13 mouse cellular contexts compared by ENCODE assay signal in genomic region chr10:80297526-80298133, GRCm38 (mm10). TPM values are rescaled to one million over a fixed set of nuclear protein-coding genes. Genes with fewer than 3 reads are reported as not detected.
DNase-seq lines count a peak whose midpoint lies in the region; ATAC-seq lines count a peak whose summit lies in the region.
"Had no signal": no experiment of that assay in that cellular context is flagged by ENCODE, and none has a peak within 500 bp of the region (broad histone marks: within the 10 kb centered on the region; RNA-seq: fewer than 3 reads in every experiment).

No protein-coding gene starts in this region.

- no peak overlapping the region for H3K4me3 ChIP-seq in heart, embryonic 13.5 days
- H3K4me3 ChIP-seq in embryonic facial prominence, embryonic 10.5 days: 0 out of 2 replicates have a peak overlapping the region, but pooled peaks have one; percentile 8
- 0 out of 2 replicates have a peak overlapping the region, but pooled peaks have one; percentile 2 for H3K4me3 ChIP-seq in hindbrain, embryonic 11.5 days (ENCODE audit: low read depth, low read length)
- H3K4me3 ChIP-seq in midbrain, embryonic 16.5 days (ENCODE audit: low read depth, low read length): no peak overlapping the region
- H3K4me3 ChIP-seq: erythroblast, embryonic 14.5 days had no signal

- H3K4me1 ChIP-seq in heart, embryonic 13.5 days: peaks cover 53% of the 10 kb centered on the region
- H3K4me1 ChIP-seq in embryonic facial prominence, embryonic 10.5 days: peaks cover 92% of the 10 kb centered on the region
- peaks cover 34% of the 10 kb centered on the region for H3K4me1 ChIP-seq in hindbrain, embryonic 11.5 days (replicated peaks; ENCODE audit: control insufficient read depth, insufficient read depth, low read length)
- peaks cover 51% of the 10 kb centered on the region for H3K4me1 ChIP-seq in midbrain, embryonic 16.5 days (ENCODE audit: control insufficient read depth, insufficient read depth, low read length)

- peak overlapping the region; percentile 8; the same call in 1 of the 2 replicates for H3K9ac ChIP-seq in heart, embryonic 13.5 days
- H3K9ac ChIP-seq in hindbrain, embryonic 11.5 days (ENCODE audit: low read depth, low read length): peak overlapping the region; percentile 15; the same call in 1 of the 2 replicates
- H3K9ac ChIP-seq in midbrain, embryonic 16.5 days (ENCODE audit: low read depth, low read length): peak overlapping the region; percentile 79

- H3K27ac ChIP-seq in heart, embryonic 13.5 days (replicated peaks): no peak overlapping the region
- H3K27ac ChIP-seq in embryonic facial prominence, embryonic 10.5 days (replicated peaks): no peak overlapping the region
- peak overlapping the region; percentile 36; the same call in 1 of the 2 replicates for H3K27ac ChIP-seq in hindbrain, embryonic 11.5 days (ENCODE audit: low read depth, low read length)
- H3K27ac ChIP-seq in midbrain, embryonic 16.5 days (ENCODE audit: low read length): peak overlapping the region; percentile 99

- no peak for DNase-seq in heart, adult 8-10 months (ENCODE audit: low spot score)
- no peak for DNase-seq in embryonic facial prominence, embryonic 10.5 days (ENCODE audit: low spot score)
- no peak for DNase-seq in hindbrain, embryonic 11.5 days (ENCODE audit: low spot score)
- DNase-seq in lung, postnatal 4 days: no peak
- no peak for DNase-seq in testis, postnatal 14 days (ENCODE audit: low spot score)
- no peak for DNase-seq in ovary, postnatal 36 days (ENCODE audit: low spot score)
- DNase-seq: adrenal gland, postnatal 25 days; kidney, postnatal 10 days; thymus, adult 18-20 months had no signal

- ATAC-seq in heart, embryonic 13.5 days (ENCODE audit: extremely low read depth, insufficient number of reproducible peaks, low FRiP score, low TSS enrichment): no peak
- no peak for ATAC-seq in hindbrain, embryonic 11.5 days (ENCODE audit: low FRiP score)
- ATAC-seq in midbrain, embryonic 16.5 days: no peak

- H3K27me3 ChIP-seq in heart, embryonic 13.5 days (replicated peaks): peaks cover 63% of the 10 kb centered on the region
- H3K27me3 ChIP-seq in embryonic facial prominence, embryonic 10.5 days (replicated peaks; ENCODE audit: low read depth, poor library complexity, severe bottlenecking): peaks cover 64% of the 10 kb centered on the region
- H3K27me3 ChIP-seq in hindbrain, embryonic 11.5 days (ENCODE audit: control insufficient read depth, insufficient read depth, low read length): peaks cover 3% of the 10 kb centered on the region; the same call in 1 of the 2 replicates
- H3K27me3 ChIP-seq in midbrain, embryonic 16.5 days (ENCODE audit: control insufficient read depth, insufficient read depth, low read depth, low read length): no peaks in the 10 kb centered on the region

- 50% methylated on average over 8 of the region's 8 CpGs for WGBS in heart, embryonic 13.5 days
- 71% methylated on average over 8 of the region's 8 CpGs for WGBS in embryonic facial prominence, embryonic 10.5 days
- 80% methylated on average over 8 of the region's 8 CpGs for WGBS in hindbrain, embryonic 11.5 days
- 61% methylated on average over 8 of the region's 8 CpGs for WGBS in midbrain, embryonic 16.5 days

- peaks cover 21% of the 10 kb centered on the region for H3K36me3 ChIP-seq in heart, embryonic 13.5 days
- peaks cover 24% of the 10 kb centered on the region for H3K36me3 ChIP-seq in embryonic facial prominence, embryonic 10.5 days (replicated peaks)
- peaks cover 10% of the 10 kb centered on the region for H3K36me3 ChIP-seq in hindbrain, embryonic 11.5 days (ENCODE audit: control insufficient read depth, insufficient read depth, low read length)
- peaks cover 14% of the 10 kb centered on the region for H3K36me3 ChIP-seq in midbrain, embryonic 16.5 days (ENCODE audit: control insufficient read depth, insufficient read depth, low read length)

- no peak overlapping the region for H3K4me2 ChIP-seq in heart, embryonic 13.5 days
- no peak overlapping the region for H3K4me2 ChIP-seq in hindbrain, embryonic 11.5 days (replicated peaks; ENCODE audit: low read depth, low read length)
- H3K4me2 ChIP-seq in midbrain, embryonic 16.5 days (ENCODE audit: low read length): peak overlapping the region; percentile 95
- H3K4me2 ChIP-seq: liver, embryonic 11.5 days had no signal

- H3K9me3 ChIP-seq in heart, embryonic 13.5 days: no peaks in the 10 kb centered on the region
- no peaks in the 10 kb centered on the region for H3K9me3 ChIP-seq in embryonic facial prominence, embryonic 10.5 days
- no peaks in the 10 kb centered on the region for H3K9me3 ChIP-seq in hindbrain, embryonic 11.5 days (ENCODE audit: control insufficient read depth, low read length)
- H3K9me3 ChIP-seq in midbrain, embryonic 16.5 days (replicated peaks; ENCODE audit: control insufficient read depth, low read length, poor library complexity, severe bottlenecking): no peaks in the 10 kb centered on the region

RNA-seq across cellular contexts. Expression of gene Apc2, which starts 1.9 kb away (rescaled TPM):
- polyA plus RNA-seq in heart, embryonic 13.5 days (2015; fragmentation: Nextera tagmentation; extraction: Ambion mirVana): 0.90 and 0.94 TPM in 2 replicates
- total RNA-seq in heart, adult 8-10 months (2022): 1 to 10 TPM; 2.2 to 3.1 (median 2.2) TPM
- polyA plus RNA-seq in embryonic facial prominence, embryonic 10.5 days (2016; fragmentation: Nextera tagmentation; extraction: Ambion mirVana): 11.8 and 12.6 TPM in 2 replicates
- polyA plus RNA-seq in hindbrain, embryonic 11.5 days (2014; fragmentation: Nextera tagmentation; extraction: Ambion mirVana): 74.4 and 101 TPM in 2 replicates
- 172 and 205 TPM in 2 replicates for polyA plus RNA-seq in midbrain, embryonic 16.5 days (2015; fragmentation: Nextera tagmentation; extraction: Ambion mirVana)
- polyA plus RNA-seq: erythroblast, embryonic 14.5 days had no signal

RNA-seq across cellular contexts. Expression of gene Rps15, which starts 5.4 kb away (rescaled TPM):
- polyA plus RNA-seq in heart, embryonic 13.5 days (2015; fragmentation: Nextera tagmentation; extraction: Ambion mirVana): 621 and 687 TPM in 2 replicates
- 100 to 1,000 TPM; 763 to 919 (median 846) TPM for total RNA-seq in heart, adult 8-10 months (2022)
- polyA plus RNA-seq in embryonic facial prominence, embryonic 10.5 days (2016; fragmentation: Nextera tagmentation; extraction: Ambion mirVana): 1,079 and 1,119 TPM in 2 replicates
- polyA plus RNA-seq in hindbrain, embryonic 11.5 days (2014; fragmentation: Nextera tagmentation; extraction: Ambion mirVana): 798 TPM in 2 replicates
- polyA plus RNA-seq in midbrain, embryonic 16.5 days (2015; fragmentation: Nextera tagmentation; extraction: Ambion mirVana): 465 and 476 TPM in 2 replicates

RNA-seq across cellular contexts. Expression of gene 2310011J03Rik, which starts 22.7 kb away (rescaled TPM):
- polyA plus RNA-seq in heart, embryonic 13.5 days (2015; fragmentation: Nextera tagmentation; extraction: Ambion mirVana): 36.0 and 36.6 TPM in 2 replicates
- total RNA-seq in heart, adult 8-10 months (2022): 10 to 100 TPM; 14.3 to 19.8 (median 16.3) TPM
- polyA plus RNA-seq in embryonic facial prominence, embryonic 10.5 days (2016; fragmentation: Nextera tagmentation; extraction: Ambion mirVana): 53.7 and 56.2 TPM in 2 replicates
- 32.9 and 34.9 TPM in 2 replicates for polyA plus RNA-seq in hindbrain, embryonic 11.5 days (2014; fragmentation: Nextera tagmentation; extraction: Ambion mirVana)
- 21.9 and 26.7 TPM in 2 replicates for polyA plus RNA-seq in midbrain, embryonic 16.5 days (2015; fragmentation: Nextera tagmentation; extraction: Ambion mirVana)

RNA-seq across cellular contexts. Expression of gene Pcsk4, which starts 31.7 kb away (rescaled TPM):
- 1.8 and 2.1 TPM in 2 replicates for polyA plus RNA-seq in heart, embryonic 13.5 days (2015; fragmentation: Nextera tagmentation; extraction: Ambion mirVana)
- 1 to 10 TPM; 1.7 to 3.1 (median 2.7) TPM for total RNA-seq in heart, adult 8-10 months (2022)
- polyA plus RNA-seq in embryonic facial prominence, embryonic 10.5 days (2016; fragmentation: Nextera tagmentation; extraction: Ambion mirVana): 5.0 and 5.5 TPM in 2 replicates
- polyA plus RNA-seq in hindbrain, embryonic 11.5 days (2014; fragmentation: Nextera tagmentation; extraction: Ambion mirVana): 1.1 and 1.8 TPM in 2 replicates
- 5.6 and 6.5 TPM in 2 replicates for polyA plus RNA-seq in midbrain, embryonic 16.5 days (2015; fragmentation: Nextera tagmentation; extraction: Ambion mirVana)

RNA-seq across cellular contexts. Expression of gene Reep6, which starts 32.1 kb away (rescaled TPM):
- 2.6 and 4.4 TPM in 2 replicates for polyA plus RNA-seq in heart, embryonic 13.5 days (2015; fragmentation: Nextera tagmentation; extraction: Ambion mirVana)
- total RNA-seq in heart, adult 8-10 months (2022): 1 to 10 TPM; 3.1 to 7.6 (median 5.0) TPM
- polyA plus RNA-seq in embryonic facial prominence, embryonic 10.5 days (2016; fragmentation: Nextera tagmentation; extraction: Ambion mirVana): 6.6 TPM in 2 replicates
- polyA plus RNA-seq in hindbrain, embryonic 11.5 days (2014; fragmentation: Nextera tagmentation; extraction: Ambion mirVana): 3.7 and 3.8 TPM in 2 replicates
- 6.0 and 8.6 TPM in 2 replicates for polyA plus RNA-seq in midbrain, embryonic 16.5 days (2015; fragmentation: Nextera tagmentation; extraction: Ambion mirVana)

Comparison
In these comparisons a context has a peak if more than half of its experiments do, and no peak if none do; other contexts are left out.
1. H3K27ac ChIP-seq: peak in hindbrain, embryonic 11.5 days (single experiment) and midbrain, embryonic 16.5 days (single experiment); none in heart, embryonic 13.5 days (single experiment) and embryonic facial prominence, embryonic 10.5 days (single experiment).
2. H3K4me3 ChIP-seq: peak in embryonic facial prominence, embryonic 10.5 days (single experiment) and hindbrain, embryonic 11.5 days (single experiment); none in heart, embryonic 13.5 days (single experiment) and midbrain, embryonic 16.5 days (single experiment).
3. H3K9ac ChIP-seq: peak in every context shown above with its lines; median percentile 79 in midbrain, embryonic 16.5 days; 15 in hindbrain, embryonic 11.5 days; 8 in heart, embryonic 13.5 days.